Mouse (Mus musculus): ENCODE data around the gene Adnp. TPM values are rescaled to one million over a fixed set of nuclear protein-coding genes. Genes with fewer than 3 reads are reported as not detected.
A peak's percentile ranks its signal among the peaks of the same experiment; 100 is the strongest.
"Not testable (repeated sequence)": the region's sequence is repeated elsewhere in the genome, so short reads cannot be mapped to it uniquely, and the experiment has no call there.

Adnp gene
- polyA plus RNA-seq, 1 experiment from 2014 or later: 10.2 TPM

GRCm38 (mm10) chr2:168167781-168168180, 39.1 kb downstream of the Adnp start:
- Histone ChIP-seq H3K36me3 (no peaks in the 10 kb centered on the region; the same call in 1 of the 2 replicates), H3K27me3 (replicated peaks) (no peaks in the 10 kb centered on the region), H3K4me2 (no peak overlapping the region), H3K4me1 (peaks cover 37% of the 10 kb centered on the region), H3K4me3 (replicated peaks) (no peak overlapping the region), H3K9ac (no peak overlapping the region), H3K9me3 (no peaks in the 10 kb centered on the region), H3K27ac (peak overlapping the region; percentile 68; the same call in 1 of the 2 replicates)
- 58% methylated on average over 3 of the region's 3 CpGs for WGBS
- ATAC-seq (ENCODE audit: insufficient read depth, low FRiP score, low read depth): no peak

GRCm38 (mm10) chr2:168166750-168167460, 40.0 kb downstream of the Adnp start:
- 38% methylated on average over 21 of the region's 21 CpGs for WGBS
- ATAC-seq (ENCODE audit: insufficient read depth, low FRiP score, low read depth): no peak
- Histone ChIP-seq H3K36me3 (no peaks in the 10 kb centered on the region), H3K4me2 (no peak overlapping the region), H3K4me1 (peaks cover 40% of the 10 kb centered on the region), H3K4me3 (replicated peaks) (no peak overlapping the region), H3K9ac (no peak overlapping the region), H3K27me3 (replicated peaks) (no peaks in the 10 kb centered on the region), H3K9me3 (no peaks in the 10 kb centered on the region), H3K27ac (0 out of 2 replicates have a peak overlapping the region, but pooled peaks have one; percentile 2)

- H3K4me2 ChIP-seq: peak overlapping the region; percentile 59
- H3K27ac ChIP-seq: no peak overlapping the region
- H3K9ac ChIP-seq: no peak overlapping the region
- no peak for ATAC-seq (ENCODE audit: insufficient read depth, low FRiP score, low read depth)
- H3K4me1 ChIP-seq: peaks cover 26% of the 10 kb centered on the region
- 15% methylated on average over 14 of the region's 14 CpGs for WGBS
- no peaks in the 10 kb centered on the region for H3K9me3 ChIP-seq
- H3K27me3 ChIP-seq (replicated peaks): no peaks in the 10 kb centered on the region
- H3K4me3 ChIP-seq (replicated peaks): peak overlapping the region; percentile 27
- no peaks in the 10 kb centered on the region for H3K36me3 ChIP-seq
Measured at GRCm38 (mm10) chr2:168161978-168162377, 44.9 kb downstream of the Adnp start.

- H3K27ac ChIP-seq: no peak overlapping the region
- H3K9ac ChIP-seq: no peak overlapping the region
- H3K36me3 ChIP-seq: no peaks in the 10 kb centered on the region
- H3K27me3 ChIP-seq (replicated peaks): no peaks in the 10 kb centered on the region
- peak overlapping the region; percentile 27 for H3K4me3 ChIP-seq (replicated peaks)
- no peaks in the 10 kb centered on the region for H3K9me3 ChIP-seq
- 4% methylated on average over 11 of the region's 11 CpGs for WGBS
- peak overlapping the region; percentile 59 for H3K4me2 ChIP-seq
- no peak for ATAC-seq (ENCODE audit: insufficient read depth, low FRiP score, low read depth)
- H3K4me1 ChIP-seq: peaks cover 22% of the 10 kb centered on the region
Measured at GRCm38 (mm10) chr2:168161514-168161971, 45.4 kb downstream of the Adnp start.

- Histone ChIP-seq H3K4me2 (no peak overlapping the region), H3K9me3 (no peaks in the 10 kb centered on the region), H3K27me3 (replicated peaks) (no peaks in the 10 kb centered on the region), H3K27ac (no peak overlapping the region), H3K4me1 (peaks cover 22% of the 10 kb centered on the region), H3K9ac (no peak overlapping the region), H3K36me3 (no peaks in the 10 kb centered on the region), H3K4me3 (replicated peaks) (no peak overlapping the region)
- ATAC-seq (ENCODE audit: insufficient read depth, low FRiP score, low read depth): no peak
- WGBS: 79% methylated on average over 9 of the region's 9 CpGs
Measured at GRCm38 (mm10) chr2:168160370-168160930, 46.5 kb downstream of the Adnp start.

- H3K4me1 ChIP-seq: peaks cover 32% of the 10 kb centered on the region
- peak overlapping the region; percentile 28 for H3K4me3 ChIP-seq (replicated peaks)
- H3K9ac ChIP-seq: no peak overlapping the region
- 6% methylated on average over 22 of the region's 25 CpGs for WGBS
- peak overlapping the region; percentile 61; the same call in 1 of the 2 replicates for H3K27ac ChIP-seq
- H3K36me3 ChIP-seq: no peaks in the 10 kb centered on the region
- H3K27me3 ChIP-seq (replicated peaks): no peaks in the 10 kb centered on the region
- peak overlapping the region; percentile 64 for H3K4me2 ChIP-seq
- no peak for ATAC-seq (ENCODE audit: insufficient read depth, low FRiP score, low read depth)
- no peaks in the 10 kb centered on the region for H3K9me3 ChIP-seq
Measured at GRCm38 (mm10) chr2:168158911-168159711, 47.8 kb downstream of the Adnp start.

GRCm38 (mm10) chr2:168157974-168158373, 48.9 kb downstream of the Adnp start:
- H3K27me3 ChIP-seq (replicated peaks); H3K27ac ChIP-seq; ATAC-seq (ENCODE audit: insufficient read depth, low FRiP score, low read depth); H3K4me2 ChIP-seq; H3K9ac ChIP-seq; H3K36me3 ChIP-seq; H3K4me3 ChIP-seq (replicated peaks); H3K9me3 ChIP-seq: not testable (repeated sequence)
- H3K4me1 ChIP-seq: peaks cover 34% of the 10 kb centered on the region
- 57% methylated on average over 10 of the region's 11 CpGs for WGBS

GRCm38 (mm10) chr2:168156361-168156760, 50.6 kb downstream of the Adnp start:
- Histone ChIP-seq H3K9me3 (no peaks in the 10 kb centered on the region), H3K27ac (no peak overlapping the region), H3K9ac (no peak overlapping the region), H3K36me3 (no peaks in the 10 kb centered on the region), H3K27me3 (replicated peaks) (no peaks in the 10 kb centered on the region), H3K4me1 (peaks cover 26% of the 10 kb centered on the region), H3K4me3 (replicated peaks) (no peak overlapping the region), H3K4me2 (no peak overlapping the region)
- WGBS: 63% methylated on average over 14 of the region's 14 CpGs
- no peak for ATAC-seq (ENCODE audit: insufficient read depth, low FRiP score, low read depth)

GRCm38 (mm10) chr2:168155666-168156065, 51.2 kb downstream of the Adnp start:
- Histone ChIP-seq H3K9ac (no peak overlapping the region), H3K27ac (no peak overlapping the region), H3K36me3 (no peaks in the 10 kb centered on the region), H3K4me1 (peaks cover 23% of the 10 kb centered on the region), H3K27me3 (replicated peaks) (no peaks in the 10 kb centered on the region), H3K9me3 (no peaks in the 10 kb centered on the region), H3K4me2 (no peak overlapping the region), H3K4me3 (replicated peaks) (no peak overlapping the region)
- no peak for ATAC-seq (ENCODE audit: insufficient read depth, low FRiP score, low read depth)
- WGBS: 92% methylated on average over 7 of the region's 7 CpGs

GRCm38 (mm10) chr2:168154090-168154881, 52.6 kb downstream of the Adnp start:
- Histone ChIP-seq H3K27ac (peak overlapping the region; percentile 62), H3K4me1 (peaks cover 21% of the 10 kb centered on the region), H3K9ac (no peak overlapping the region), H3K9me3 (no peaks in the 10 kb centered on the region), H3K4me3 (replicated peaks) (peak overlapping the region; percentile 9), H3K4me2 (peak overlapping the region; percentile 38), H3K36me3 (no peaks in the 10 kb centered on the region), H3K27me3 (replicated peaks) (no peaks in the 10 kb centered on the region)
- peak; percentile 95 for ATAC-seq (ENCODE audit: insufficient read depth, low FRiP score, low read depth)
- 17% methylated on average over 14 of the region's 14 CpGs for WGBS

- ATAC-seq (ENCODE audit: insufficient read depth, low FRiP score, low read depth): no peak
- 85% methylated on average over 8 of the region's 8 CpGs for WGBS
- Histone ChIP-seq H3K4me2 (no peak overlapping the region), H3K27me3 (replicated peaks) (no peaks in the 10 kb centered on the region), H3K4me1 (peaks cover 14% of the 10 kb centered on the region; the same call in 1 of the 2 replicates), H3K9ac (no peak overlapping the region), H3K4me3 (replicated peaks) (no peak overlapping the region), H3K27ac (no peak overlapping the region), H3K36me3 (no peaks in the 10 kb centered on the region), H3K9me3 (no peaks in the 10 kb centered on the region)
Measured at GRCm38 (mm10) chr2:168149241-168149640, 57.7 kb downstream of the Adnp start.
